Mouse (Mus musculus): ENCODE results near the gene Chn1. TPM values are rescaled to one million over a fixed set of nuclear protein-coding genes. Genes with fewer than 3 reads are reported as not detected.

Chn1 gene
- polyA plus RNA-seq, 1 experiment = 35.6 TPM

DNA sequence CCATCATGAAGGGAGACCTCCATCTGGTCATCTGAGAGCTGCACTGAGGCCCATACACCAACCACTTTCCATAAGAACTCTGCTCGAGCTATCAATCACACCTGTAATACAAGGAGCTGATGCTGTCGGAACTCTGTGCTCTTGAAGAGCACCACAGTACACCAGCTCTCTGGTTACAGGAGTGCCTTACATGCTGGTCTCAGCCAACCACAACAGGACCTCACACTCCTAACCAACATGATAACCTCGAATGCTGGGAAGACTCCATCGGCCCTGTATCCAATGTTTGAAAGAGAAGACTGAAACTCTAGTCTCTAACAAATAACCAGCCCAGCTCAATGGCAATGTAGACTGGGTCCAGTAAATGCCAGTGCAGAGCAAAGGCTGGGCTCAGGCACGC is 159.7 kb downstream of the Chn1 start:
- no peak for DNase-seq
- 94% methylated on average over 5 of the region's 5 CpGs for WGBS
- Histone ChIP-seq H3K4me3 (replicated peaks; ENCODE audit: extremely low read depth, low read depth, low read length) (no peak overlapping the region), H3K4me1 (ENCODE audit: control insufficient read depth, insufficient read depth, low read length) (no peaks in the 10 kb centered on the region)
- TF ChIP-seq CTCF (IDR thresholded peaks at IDR 0.05; ENCODE audit: insufficient read depth, low read length) = no peak
- TF ChIP-seq POLR2A (IDR thresholded peaks at IDR 0.05; ENCODE audit: borderline replicate concordance, extremely low read depth, low read depth, low read length) = no peak

DNA sequence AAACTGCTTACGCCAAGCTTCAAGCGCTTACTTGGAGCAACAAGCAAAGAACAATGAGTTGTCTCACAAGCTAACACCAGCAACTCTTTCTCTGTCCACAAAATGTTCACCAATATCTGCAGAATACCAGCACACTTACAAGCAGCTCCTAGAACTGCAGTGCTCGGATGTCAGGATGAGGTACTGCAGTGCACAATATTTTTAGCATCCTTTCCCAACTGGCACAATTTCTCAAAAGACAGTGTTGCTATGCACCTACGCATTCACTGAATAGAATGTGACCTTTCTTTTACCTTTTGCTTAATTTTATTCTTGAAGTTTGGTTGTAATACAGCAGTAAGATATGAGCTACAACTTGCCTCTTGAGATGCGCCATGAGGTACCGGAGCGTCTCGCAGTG is 160.8 kb downstream of the Chn1 start:
- Histone ChIP-seq H3K4me3 (replicated peaks; ENCODE audit: extremely low read depth, low read depth, low read length) (no peak overlapping the region), H3K4me1 (ENCODE audit: control insufficient read depth, insufficient read depth, low read length) (no peaks in the 10 kb centered on the region)
- TF ChIP-seq POLR2A (IDR thresholded peaks at IDR 0.05; ENCODE audit: borderline replicate concordance, extremely low read depth, low read depth, low read length) (no peak), CTCF (IDR thresholded peaks at IDR 0.05; ENCODE audit: insufficient read depth, low read length) (no peak)
- no peak for DNase-seq
- WGBS = 97% methylated on average over 8 of the region's 8 CpGs

DNA sequence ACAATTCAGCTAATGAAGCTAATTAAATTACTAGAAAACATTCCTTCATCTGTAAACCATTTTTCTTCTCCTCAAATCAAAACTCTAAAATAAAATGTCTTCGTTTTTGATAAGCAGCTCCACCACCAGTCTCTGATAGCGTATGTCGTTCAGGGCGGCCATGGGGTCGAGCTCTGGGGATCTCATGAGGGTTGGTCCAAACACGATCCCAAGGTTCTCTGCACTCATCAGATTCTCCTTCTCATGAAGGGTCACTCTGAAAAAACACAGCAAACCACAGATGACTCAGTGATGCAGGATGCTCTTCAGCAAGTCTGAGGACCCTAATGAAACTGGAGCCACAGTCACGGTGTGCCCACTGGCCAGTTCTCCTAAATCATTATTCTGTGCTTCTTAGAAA is 162.2 kb downstream of the Chn1 start:
- 89% methylated on average over 7 of the region's 7 CpGs for WGBS
- no peak for TF ChIP-seq CTCF (IDR thresholded peaks at IDR 0.05; ENCODE audit: insufficient read depth, low read length)
- TF ChIP-seq POLR2A (IDR thresholded peaks at IDR 0.05; ENCODE audit: borderline replicate concordance, extremely low read depth, low read depth, low read length) = no peak
- H3K4me1 ChIP-seq (ENCODE audit: control insufficient read depth, insufficient read depth, low read length) = 0 out of 2 replicates have a peak, but pooled peaks cover 2% of the 10 kb centered on the region
- H3K4me3 ChIP-seq (replicated peaks; ENCODE audit: extremely low read depth, low read depth, low read length) = no peak overlapping the region
- DNase-seq = no peak

DNA sequence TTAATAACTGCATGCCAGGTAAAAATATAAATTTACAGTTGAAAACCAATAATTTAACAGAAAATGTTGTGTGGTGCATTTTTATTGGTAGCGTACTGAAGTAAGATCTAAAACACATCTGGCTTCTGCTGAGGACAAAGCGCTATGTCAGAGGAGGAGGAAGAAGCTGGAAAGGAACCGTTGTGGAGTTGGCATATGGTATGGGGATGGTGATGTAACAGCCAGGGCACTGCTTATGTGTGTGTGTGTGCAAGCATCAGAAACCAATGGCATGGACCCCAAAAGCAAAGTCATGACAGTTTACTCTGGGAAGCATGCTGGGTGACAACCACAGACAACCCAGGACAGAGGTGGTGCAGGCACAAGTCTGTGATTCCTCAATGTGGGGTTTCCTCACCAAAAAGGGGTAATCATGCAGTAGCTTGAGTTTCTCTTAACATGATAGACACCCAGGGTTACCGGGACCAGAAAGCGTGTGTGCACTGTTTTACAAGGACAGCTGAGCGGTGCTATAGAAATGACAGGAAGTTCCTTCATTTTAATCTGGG is 162.7 kb downstream of the Chn1 start:
- no peak for DNase-seq
- Histone ChIP-seq H3K4me1 (ENCODE audit: control insufficient read depth, insufficient read depth, low read length) (0 out of 2 replicates have a peak, but pooled peaks cover 2% of the 10 kb centered on the region), H3K4me3 (replicated peaks; ENCODE audit: extremely low read depth, low read depth, low read length) (no peak overlapping the region)
- WGBS = 88% methylated on average over 6 of the region's 6 CpGs
- TF ChIP-seq CTCF (IDR thresholded peaks at IDR 0.05; ENCODE audit: insufficient read depth, low read length) = no peak

DNA sequence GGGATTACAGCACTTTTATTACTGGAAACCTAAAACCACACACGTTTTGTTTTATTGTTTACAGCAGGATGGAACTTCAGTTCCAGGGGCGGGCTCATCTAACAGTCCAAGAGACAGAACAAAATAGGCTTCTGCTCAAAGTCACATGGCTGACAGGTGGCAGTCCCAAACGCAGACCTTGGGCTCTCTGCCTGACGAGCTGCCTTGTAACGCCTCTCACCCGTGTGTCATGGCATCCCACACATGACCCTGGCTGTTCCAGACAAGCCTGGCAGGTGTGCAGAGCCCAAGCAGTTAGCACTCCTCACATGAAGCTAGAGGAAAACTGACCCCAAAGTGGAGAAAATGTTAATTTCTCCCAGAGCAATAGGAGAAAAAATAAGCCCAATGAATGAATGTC is 163.3 kb downstream of the Chn1 start:
- H3K4me1 ChIP-seq (ENCODE audit: control insufficient read depth, insufficient read depth, low read length) = 0 out of 2 replicates have a peak, but pooled peaks cover 2% of the 10 kb centered on the region
- no peak for TF ChIP-seq POLR2A (IDR thresholded peaks at IDR 0.05; ENCODE audit: borderline replicate concordance, extremely low read depth, low read depth, low read length)
- no peak for TF ChIP-seq CTCF (IDR thresholded peaks at IDR 0.05; ENCODE audit: insufficient read depth, low read length)
- WGBS = 71% methylated on average over 6 of the region's 6 CpGs
- no peak for DNase-seq
- no peak overlapping the region for H3K4me3 ChIP-seq (replicated peaks; ENCODE audit: extremely low read depth, low read depth, low read length)

DNA sequence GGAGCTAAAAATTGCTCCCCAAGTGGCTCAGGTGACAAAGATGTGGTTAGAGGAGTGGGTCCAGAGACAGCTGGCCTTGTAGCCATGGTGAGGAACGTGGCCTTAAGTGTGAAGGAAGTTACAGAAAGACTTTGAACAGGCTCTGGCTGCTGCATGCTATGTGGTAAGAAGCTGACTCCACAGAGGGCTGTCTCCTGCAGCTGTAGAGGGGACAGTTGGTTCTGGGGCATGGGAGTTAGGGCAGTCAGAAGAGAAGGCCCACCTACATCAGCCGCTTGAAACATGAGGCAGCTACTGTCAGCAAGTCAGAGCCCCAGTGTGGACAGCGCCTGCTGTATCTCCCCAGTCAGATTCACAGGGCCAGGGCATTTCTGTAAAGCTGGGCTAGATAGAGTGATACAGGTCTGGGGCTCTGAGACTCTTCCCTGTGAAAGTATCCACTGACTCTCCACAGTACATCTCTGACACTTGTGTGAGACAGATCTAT is 165.4 kb downstream of the Chn1 start:
- 82% methylated on average over 3 of the region's 3 CpGs for WGBS
- TF ChIP-seq POLR2A (IDR thresholded peaks at IDR 0.05; ENCODE audit: borderline replicate concordance, extremely low read depth, low read depth, low read length) = no peak
- Histone ChIP-seq H3K4me3 (replicated peaks; ENCODE audit: extremely low read depth, low read depth, low read length) (no peak overlapping the region), H3K4me1 (ENCODE audit: control insufficient read depth, insufficient read depth, low read length) (0 out of 2 replicates have a peak, but pooled peaks cover 2% of the 10 kb centered on the region)
- no peak for DNase-seq

DNA sequence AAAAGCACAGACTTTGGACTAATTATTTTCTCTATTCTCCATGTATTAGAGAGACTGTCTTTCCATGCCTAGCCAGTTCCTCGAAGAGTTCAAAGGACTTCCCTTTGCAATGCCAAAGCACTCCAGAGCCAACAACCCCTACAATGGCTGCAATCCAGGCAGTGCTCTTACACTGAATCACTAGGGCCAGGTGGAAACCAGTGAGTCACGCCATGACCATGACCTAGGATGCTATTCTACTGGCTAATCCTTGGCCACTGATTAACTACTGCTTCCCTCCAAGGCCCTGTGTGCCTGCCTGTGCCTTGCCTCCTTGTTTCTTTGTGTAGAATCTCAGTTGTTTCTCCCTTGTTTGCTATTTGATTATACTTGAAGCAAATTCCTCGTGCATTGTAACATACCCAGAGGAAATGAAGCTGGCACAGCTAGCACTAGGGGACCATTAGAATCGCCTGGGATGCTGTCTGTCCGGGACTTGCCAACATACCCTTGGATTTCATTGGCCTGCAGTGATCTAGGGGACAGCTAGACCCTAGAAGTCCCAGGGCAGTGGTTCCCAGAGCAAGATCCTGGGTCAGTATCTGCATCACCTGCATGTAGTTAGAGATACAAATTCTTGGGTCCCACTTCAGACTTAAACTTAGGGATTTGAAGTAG is 166.0 kb downstream of the Chn1 start:
- no peak for DNase-seq
- Histone ChIP-seq H3K4me1 (ENCODE audit: control insufficient read depth, insufficient read depth, low read length) (0 out of 2 replicates have a peak, but pooled peaks cover 2% of the 10 kb centered on the region), H3K4me3 (replicated peaks; ENCODE audit: extremely low read depth, low read depth, low read length) (no peak overlapping the region)
- TF ChIP-seq CTCF (IDR thresholded peaks at IDR 0.05; ENCODE audit: insufficient read depth, low read length) (no peak), POLR2A (IDR thresholded peaks at IDR 0.05; ENCODE audit: borderline replicate concordance, extremely low read depth, low read depth, low read length) (no peak)
- 35% methylated on average over 5 of the region's 5 CpGs for WGBS

- no peak for DNase-seq
- no peak for TF ChIP-seq POLR2A (IDR thresholded peaks at IDR 0.05; ENCODE audit: borderline replicate concordance, extremely low read depth, low read depth, low read length)
- H3K4me3 ChIP-seq (replicated peaks; ENCODE audit: extremely low read depth, low read depth, low read length) = no peak overlapping the region
- 0 out of 2 replicates have a peak, but pooled peaks cover 2% of the 10 kb centered on the region for H3K4me1 ChIP-seq (ENCODE audit: control insufficient read depth, insufficient read depth, low read length)
- WGBS = 65% methylated on average over 6 of the region's 6 CpGs
Measured at GRCm38 (mm10) chr2:73608391-73608790, 166.8 kb downstream of the Chn1 start.

GRCm38 (mm10) chr2:73607609-73608008 is 167.5 kb downstream of the Chn1 start:
- Histone ChIP-seq H3K4me1 (ENCODE audit: control insufficient read depth, insufficient read depth, low read length) (0 out of 2 replicates have a peak, but pooled peaks cover 2% of the 10 kb centered on the region), H3K4me3 (replicated peaks; ENCODE audit: extremely low read depth, low read depth, low read length) (no peak overlapping the region)
- TF ChIP-seq CTCF (IDR thresholded peaks at IDR 0.05; ENCODE audit: insufficient read depth, low read length) (no peak), POLR2A (IDR thresholded peaks at IDR 0.05; ENCODE audit: borderline replicate concordance, extremely low read depth, low read depth, low read length) (no peak)
- WGBS = 53% methylated on average over 4 of the region's 4 CpGs
- no peak for DNase-seq

- H3K4me3 ChIP-seq (replicated peaks; ENCODE audit: extremely low read depth, low read depth, low read length) = no peak overlapping the region
- no peak for DNase-seq
- 0 out of 2 replicates have a peak, but pooled peaks cover 2% of the 10 kb centered on the region for H3K4me1 ChIP-seq (ENCODE audit: control insufficient read depth, insufficient read depth, low read length)
- WGBS = 71% methylated on average over 2 of the region's 2 CpGs
- TF ChIP-seq CTCF (IDR thresholded peaks at IDR 0.05; ENCODE audit: insufficient read depth, low read length) (no peak), POLR2A (IDR thresholded peaks at IDR 0.05; ENCODE audit: borderline replicate concordance, extremely low read depth, low read depth, low read length) (no peak)
Measured at GRCm38 (mm10) chr2:73607146-73607545, 168.0 kb downstream of the Chn1 start.
